Mouse (Mus musculus) lung, adult 2 months (tissue): ENCODE data around the gene Clec12a. TPM values are rescaled to one million over a fixed set of nuclear protein-coding genes. Genes with fewer than 3 reads are reported as not detected.

ENCODE experiments used
- DNase-seq: peaks from one replicate; pipeline ENCODE4 v3.0.0; 2022
- H3K4me1 ChIP-seq: fragments of 200-500 bp; 2 replicates; pipeline ENCODE4 v1.6.1; 2011; ENCODE audit warnings: low read length; ENCODE audit not compliant: control insufficient read depth, insufficient read depth
- H3K4me3 ChIP-seq: fragments of 200-500 bp; replicated peaks from 2 replicates; pipeline ENCODE3; 2011; ENCODE audit warnings: low read depth, mild to moderate bottlenecking, control low read depth, low read length; ENCODE audit errors: extremely low read depth
- CTCF ChIP-seq: fragments of 200-500 bp; IDR thresholded peaks from 2 replicates; pipeline ENCODE4 v1.5.1; 2011; ENCODE audit warnings: mild to moderate bottlenecking, low read length, control low read depth; ENCODE audit not compliant: insufficient read depth
- POLR2A ChIP-seq: fragments of 200-500 bp; IDR thresholded peaks from 2 replicates; pipeline ENCODE4 v1.6.1; 2011; ENCODE audit warnings: low read depth, mild to moderate bottlenecking, control low read depth, low read length, borderline replicate concordance; ENCODE audit errors: extremely low read depth
- WGBS: fragments of 180-500 bp; shearing (Covaris S2); methylation state at CpG from one replicate; pipeline ENCODE4 v1.1.7; 2018; 5-methylcytosine and 5-hydroxymethylcytosine counted together
- polyA plus RNA-seq: library from polyadenylated mRNA; depleted of rRNA; stranded (reverse); fragments of >200 nt; gene quantifications from 2 replicates; pipeline ENCODE4 v1.2.3, GENCODE M21; 2012

Gene Clec12a
- polyA plus RNA-seq, 1 experiment: 4.6 TPM

DNA sequence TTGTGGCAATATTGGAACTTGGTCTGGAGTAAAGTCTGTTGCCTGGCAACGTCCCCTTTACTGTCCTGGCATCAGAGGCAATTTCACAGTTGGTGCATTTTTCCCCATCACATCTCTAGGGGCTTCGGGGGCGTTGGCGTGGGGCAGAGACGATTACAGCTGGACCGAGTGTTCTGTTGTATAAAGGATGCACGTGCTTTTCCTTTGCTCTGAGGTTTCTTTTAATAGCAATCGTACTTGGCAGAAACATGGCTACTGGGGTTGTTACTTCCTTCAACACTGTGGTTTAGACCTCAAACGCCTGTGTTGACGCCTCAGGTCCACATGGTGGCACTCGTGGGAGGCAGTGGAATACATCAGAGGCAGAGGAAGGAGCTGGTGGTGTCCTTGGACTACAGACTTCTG, 8.8 kb upstream of the Clec12a start:
- WGBS: 13% methylated on average over 11 of the region's 11 CpGs
- Histone ChIP-seq H3K4me3 (no peak overlapping the region), H3K4me1 (no peaks in the 10 kb centered on the region)
- peak; percentile 37 for DNase-seq
- peak; percentile 92 for TF ChIP-seq CTCF
- no peak for TF ChIP-seq POLR2A

- no peak for TF ChIP-seq POLR2A
- TF ChIP-seq CTCF: no peak
- 47% methylated on average over 1 of the region's 1 CpGs for WGBS
Observed at GRCm38 (mm10) chr6:129337751-129338150, 4.7 kb upstream of the Clec12a start.

DNA sequence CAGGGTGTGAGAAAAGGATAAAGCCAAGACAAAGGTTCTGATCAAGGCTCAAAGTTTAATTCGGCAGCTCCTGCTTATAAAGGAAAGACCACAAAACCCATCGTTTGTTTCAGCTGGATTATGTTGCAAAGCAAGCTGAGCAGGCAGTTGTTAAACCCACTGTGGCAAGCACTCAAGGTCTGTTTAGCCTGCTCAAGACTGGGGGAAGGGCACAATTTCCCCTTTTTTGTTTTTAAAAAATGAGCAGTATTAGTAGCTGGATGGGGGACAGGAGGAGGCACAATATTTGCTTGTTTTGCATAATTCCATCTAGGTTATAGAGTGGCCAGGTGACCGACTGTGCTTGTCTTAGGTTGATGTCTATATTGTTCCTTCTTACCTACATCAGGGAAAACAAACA, 1.9 kb downstream of the Clec12a start:
- 60% methylated on average over 3 of the region's 3 CpGs for WGBS
- TF ChIP-seq POLR2A: no peak
- TF ChIP-seq CTCF: no peak
- no peaks in the 10 kb centered on the region; the same call in 1 of the 2 replicates for H3K4me1 ChIP-seq
- no peak for DNase-seq
- H3K4me3 ChIP-seq: no peak overlapping the region

More at GRCm38 (mm10) chr6:129337751-129338150, 4.7 kb upstream of the Clec12a start:
- no peak overlapping the region for H3K4me3 ChIP-seq
- DNase-seq: no peak
- H3K4me1 ChIP-seq: no peaks in the 10 kb centered on the region

DNA sequence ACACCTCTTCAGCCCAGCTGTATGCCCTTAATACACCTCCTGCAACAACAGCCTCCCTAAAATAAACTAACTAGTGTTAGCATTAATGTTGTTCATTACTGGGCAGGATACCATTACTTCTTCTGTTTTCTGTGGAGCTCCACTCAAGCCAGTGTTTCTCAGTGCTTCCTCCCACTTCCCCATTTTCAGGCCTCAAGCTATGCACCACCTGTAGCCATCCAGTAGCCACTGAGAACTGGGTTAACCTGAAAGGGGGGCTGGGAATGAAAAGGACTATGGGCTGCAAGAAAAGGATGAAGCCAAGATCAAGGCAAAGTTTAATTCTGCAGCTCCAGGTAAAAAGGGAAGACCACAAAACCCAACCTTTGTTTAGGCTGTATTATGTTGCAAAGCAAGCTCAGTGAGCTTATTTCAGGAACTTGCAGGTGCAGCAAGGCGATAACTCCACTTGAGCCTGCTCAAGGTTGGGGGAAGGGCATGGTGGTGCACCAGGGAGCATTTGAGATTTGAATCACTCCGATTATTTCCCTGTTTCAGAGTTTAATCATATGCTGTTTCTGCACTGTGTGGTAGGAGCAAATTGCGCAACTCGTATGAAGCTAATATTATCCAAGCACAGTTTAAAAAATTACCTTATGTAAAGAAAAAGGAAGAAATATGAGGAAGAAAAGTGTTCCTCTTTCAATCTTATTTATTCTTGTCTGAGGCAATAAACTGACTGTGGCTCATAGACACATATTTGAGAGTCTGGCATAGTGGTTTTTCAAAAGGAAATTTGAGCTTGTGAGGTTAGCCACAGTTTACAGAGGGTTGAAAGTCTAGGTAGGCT, 7.2 kb downstream of the Clec12a start:
- Histone ChIP-seq H3K4me3 (no peak overlapping the region), H3K4me1 (peaks cover 3% of the 10 kb centered on the region; the same call in 1 of the 2 replicates)
- DNase-seq: peak; percentile 23
- WGBS: 43% methylated on average over 4 of the region's 4 CpGs
- TF ChIP-seq CTCF (no peak), POLR2A (no peak)

- 86% methylated on average over 3 of the region's 3 CpGs for WGBS
- no peak for TF ChIP-seq POLR2A
- no peak for TF ChIP-seq CTCF
- no peak overlapping the region for H3K4me3 ChIP-seq
- DNase-seq: no peak
- H3K4me1 ChIP-seq: peaks cover 3% of the 10 kb centered on the region; the same call in 1 of the 2 replicates
Observed at GRCm38 (mm10) chr6:129351091-129351490, 8.6 kb downstream of the Clec12a start.

- no peak for DNase-seq
- no peak overlapping the region for H3K4me3 ChIP-seq
- no peaks in the 10 kb centered on the region for H3K4me1 ChIP-seq
- 87% methylated on average over 2 of the region's 2 CpGs for WGBS
- TF ChIP-seq CTCF (no peak), POLR2A (no peak)
Observed at GRCm38 (mm10) chr6:129355774-129356173, 13.3 kb downstream of the Clec12a start.

DNA sequence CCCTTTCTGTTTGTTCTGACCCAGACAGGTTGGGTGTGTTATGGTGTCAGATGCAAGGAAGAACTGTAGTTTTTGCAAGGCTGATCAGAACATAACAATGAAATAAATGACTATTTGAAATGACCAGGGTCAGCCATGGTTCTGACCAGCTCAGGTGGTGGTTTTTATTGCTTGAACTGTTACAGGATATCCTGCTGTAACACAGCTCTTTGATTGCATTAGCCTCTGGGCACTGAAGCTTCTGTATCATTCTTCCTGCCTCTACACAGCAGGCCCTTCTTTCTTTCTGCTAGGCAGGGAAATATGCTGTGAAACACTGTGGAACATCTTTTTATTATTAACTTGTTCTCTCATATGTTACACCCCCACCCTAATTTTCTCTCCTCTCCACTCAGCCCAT, 13.9 kb downstream of the Clec12a start:
- H3K4me3 ChIP-seq: no peak overlapping the region
- TF ChIP-seq CTCF (no peak), POLR2A (no peak)
- DNase-seq: no peak
- H3K4me1 ChIP-seq: no peaks in the 10 kb centered on the region

GRCm38 (mm10) chr6:129359515-129359914, 17.0 kb downstream of the Clec12a start:
- no peak for TF ChIP-seq POLR2A
- TF ChIP-seq CTCF: no peak
- H3K4me3 ChIP-seq: no peak overlapping the region
- H3K4me1 ChIP-seq: no peaks in the 10 kb centered on the region
- 88% methylated on average over 2 of the region's 2 CpGs for WGBS
- no peak for DNase-seq

GRCm38 (mm10) chr6:129363942-129364341, 21.5 kb downstream of the Clec12a start:
- WGBS: 38% methylated on average over 1 of the region's 1 CpGs
- no peak for TF ChIP-seq POLR2A
- TF ChIP-seq CTCF: no peak
- no peaks in the 10 kb centered on the region for H3K4me1 ChIP-seq
- no peak overlapping the region for H3K4me3 ChIP-seq
- DNase-seq: no peak

DNA sequence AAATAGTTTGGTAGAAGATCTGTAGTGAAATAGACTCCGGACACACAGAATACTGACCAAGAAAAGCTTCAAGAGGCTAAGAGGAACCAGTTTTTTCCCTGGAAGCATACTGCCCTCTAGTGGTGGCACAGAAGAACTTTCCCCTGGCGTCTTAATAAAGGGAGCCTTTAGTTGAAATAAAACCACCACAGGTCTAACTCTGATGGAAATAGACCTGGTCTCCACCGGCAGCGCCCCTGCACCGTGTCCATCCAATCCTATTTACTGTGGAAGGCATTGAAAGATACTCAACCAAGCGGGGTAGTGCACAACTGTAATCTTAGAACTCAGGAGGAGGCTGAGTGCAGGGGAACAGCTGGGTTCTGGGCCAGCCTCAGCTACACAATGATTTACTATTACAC, 23.5 kb downstream of the Clec12a start:
- Histone ChIP-seq H3K4me3 (no peak overlapping the region), H3K4me1 (no peaks in the 10 kb centered on the region)
- peak; percentile 14 for DNase-seq
- 9% methylated on average over 6 of the region's 6 CpGs for WGBS
- no peak for TF ChIP-seq POLR2A
- TF ChIP-seq CTCF: peak; percentile 41; the same call in 1 of the 2 replicates
